Mouse (Mus musculus) midbrain, embryonic 14.5 days (tissue): ENCODE results near the gene Klhdc1. TPM values are rescaled to one million over a fixed set of nuclear protein-coding genes. Genes with fewer than 3 reads are reported as not detected.

Experiments used
- ATAC-seq: fragments of 200-750 bp; cut with Nextera tagmentation; 2 replicates; pipeline ENCODE4 v1.8.0; 2017; ENCODE audit warnings: moderate number of reproducible peaks, moderate library complexity; ENCODE audit not compliant: low FRiP score, low TSS enrichment
- DNase-seq: peaks from one replicate; pipeline ENCODE4 v3.0.0-alpha.2; 2015
- H3K27ac ChIP-seq: fragments of 300-500 bp; sonication (generic); replicated peaks from 2 replicates; pipeline ENCODE4 v1.5.1; 2014; ENCODE audit warnings: mild to moderate bottlenecking, low read depth, low read length, moderate library complexity
- H3K27me3 ChIP-seq: fragments of 300-500 bp; sonication (generic); 2 replicates; pipeline ENCODE4 v1.6.1; 2014; ENCODE audit warnings: low read length, control low read depth, mixed read lengths; ENCODE audit not compliant: control insufficient read depth, insufficient read depth
- H3K36me3 ChIP-seq: fragments of 300-500 bp; sonication (generic); 2 replicates; pipeline ENCODE4 v1.6.1; 2014; ENCODE audit warnings: low read length, control low read depth; ENCODE audit not compliant: control insufficient read depth, insufficient read depth
- H3K4me1 ChIP-seq: fragments of 300-500 bp; sonication (generic); 2 replicates; pipeline ENCODE4 v1.6.1; 2014; ENCODE audit warnings: mild to moderate bottlenecking, antibody characterized with exemption, low read length, control low read depth; ENCODE audit not compliant: control insufficient read depth, insufficient read depth
- H3K4me2 ChIP-seq: fragments of 300-500 bp; sonication (generic); 2 replicates; pipeline ENCODE4 v1.6.1; 2014; ENCODE audit warnings: mild to moderate bottlenecking, low read length, moderate library complexity
- H3K4me3 ChIP-seq: fragments of 300-500 bp; sonication (generic); replicated peaks from 2 replicates; pipeline ENCODE4 v1.5.1; 2014; ENCODE audit warnings: low read depth, low read length
- H3K9ac ChIP-seq: fragments of 300-500 bp; sonication (generic); replicated peaks from 2 replicates; pipeline ENCODE4 v1.6.1; 2014; ENCODE audit warnings: mild to moderate bottlenecking, low read length, moderate library complexity
- H3K9me3 ChIP-seq: fragments of 300-500 bp; sonication (generic); 2 replicates; pipeline ENCODE4 v1.6.1; 2016; ENCODE audit warnings: low read length, control low read depth, mixed read lengths; ENCODE audit not compliant: control insufficient read depth
- WGBS: fragments of 180-500 bp; shearing (Covaris S2); extraction: QIAGEN DNeasy Blood & Tissue Kit; methylation state at CpG from one replicate; pipeline ENCODE4 v1.1.7; 2014; 5-methylcytosine and 5-hydroxymethylcytosine counted together
- polyA plus RNA-seq: library from polyadenylated mRNA; unstranded; fragments of >200 nt; fragmentation: Nextera tagmentation; extraction: Ambion mirVana; gene quantifications from 2 replicates; pipeline ENCODE4 v1.2.1, GENCODE M21; 2014

Gene Klhdc1
- polyA plus RNA-seq, result 17.5 and 18.5 TPM in 2 replicates

GRCm38 (mm10) chr12:69240876-69241275 lies at the start of gene Klhdc1:
TSS of gene Klhdc1 (plus strand) at chr12:69241176.
- H3K9ac ChIP-seq, result peak within 1 kb of the TSS; percentile 82
- H3K4me2 ChIP-seq, result peak within 1 kb of the TSS; percentile 68
- WGBS, result 70% methylated on average over 6 of the region's 6 CpGs
- no peaks in the 10 kb centered on the region for H3K4me1 ChIP-seq
- no peaks in the 10 kb centered on the region for H3K36me3 ChIP-seq
- no peaks in the 10 kb centered on the region for H3K9me3 ChIP-seq
- H3K27ac ChIP-seq, result peak within 1 kb of the TSS; percentile 86
- H3K27me3 ChIP-seq, result no peaks in the 10 kb centered on the region
- DNase-seq (no peak), ATAC-seq (no peak)
- peak within 1 kb of the TSS; percentile 66 for H3K4me3 ChIP-seq

DNA sequence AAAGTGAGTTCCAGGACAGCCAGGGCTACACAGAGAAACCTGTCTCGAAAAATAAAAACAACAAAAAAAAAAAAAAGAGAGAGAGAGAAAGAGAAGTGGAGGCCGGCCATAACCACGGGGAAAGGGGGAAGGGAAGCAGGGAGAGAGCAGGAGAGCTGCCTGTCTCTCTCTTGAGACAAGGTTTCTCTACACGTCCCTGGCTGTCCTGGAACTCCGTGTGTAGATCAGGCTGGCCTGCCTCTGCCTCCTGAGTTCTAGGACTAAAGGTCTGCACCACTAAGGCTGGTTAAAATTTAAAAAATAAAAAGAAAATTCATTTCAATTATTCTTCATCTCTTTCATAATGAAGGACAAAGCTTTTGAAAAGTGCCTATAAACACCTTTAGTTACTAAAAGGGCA lies 49.6 kb upstream of the Klhdc1 start:
- H3K4me3 ChIP-seq, result no peak overlapping the region
- peaks cover 14% of the 10 kb centered on the region for H3K4me1 ChIP-seq
- H3K9ac ChIP-seq, result no peak overlapping the region
- DNase-seq, result no peak
- ATAC-seq, result no peak
- peaks cover 21% of the 10 kb centered on the region for H3K36me3 ChIP-seq
- WGBS, result 95% methylated on average over 5 of the region's 5 CpGs
- no peak overlapping the region for H3K27ac ChIP-seq
- H3K4me2 ChIP-seq, result no peak overlapping the region
- H3K9me3 ChIP-seq, result no peaks in the 10 kb centered on the region
- no peaks in the 10 kb centered on the region for H3K27me3 ChIP-seq

GRCm38 (mm10) chr12:69192637-69193036 lies 48.3 kb upstream of the Klhdc1 start:
- Histone ChIP-seq H3K4me2 (no peak overlapping the region), H3K27me3 (no peaks in the 10 kb centered on the region), H3K27ac (no peak overlapping the region), H3K36me3 (peaks cover 21% of the 10 kb centered on the region), H3K4me3 (no peak overlapping the region), H3K9ac (no peak overlapping the region), H3K4me1 (peaks cover 13% of the 10 kb centered on the region), H3K9me3 (no peaks in the 10 kb centered on the region)
- WGBS, result 92% methylated on average over 2 of the region's 2 CpGs
- ATAC-seq (no peak), DNase-seq (no peak)

- H3K9me3 ChIP-seq, result no peaks in the 10 kb centered on the region
- WGBS, result under 1% methylated on average over 75 of the region's 75 CpGs
- peak within 1 kb of the TSS; percentile 95 for H3K4me2 ChIP-seq
- H3K36me3 ChIP-seq, result peaks cover 4% of the 10 kb centered on the region
- ATAC-seq (peak; percentile 87), DNase-seq (peak; percentile 93)
- peak within 1 kb of the TSS; percentile 95 for H3K4me3 ChIP-seq
- peak within 1 kb of the TSS; percentile 82 for H3K9ac ChIP-seq
- peaks cover 21% of the 10 kb centered on the region for H3K4me1 ChIP-seq
- peak within 1 kb of the TSS; percentile 93 for H3K27ac ChIP-seq
- no peaks in the 10 kb centered on the region for H3K27me3 ChIP-seq
Measured at GRCm38 (mm10) chr12:69196444-69197377, 44.3 kb upstream of the Klhdc1 start, which contains the start of gene Gm49383. TSS of gene Gm49383 (minus strand) at chr12:69197104.

GRCm38 (mm10) chr12:69197378-69198163 lies 43.4 kb upstream of the Klhdc1 start:
- Histone ChIP-seq H3K4me1 (peaks cover 21% of the 10 kb centered on the region), H3K9me3 (no peaks in the 10 kb centered on the region), H3K27ac (peak overlapping the region; percentile 93), H3K9ac (peak overlapping the region; percentile 82), H3K4me3 (peak overlapping the region; percentile 95), H3K36me3 (peaks cover 7% of the 10 kb centered on the region), H3K27me3 (no peaks in the 10 kb centered on the region), H3K4me2 (peak overlapping the region; percentile 95)
- DNase-seq, result peak; percentile 62
- under 1% methylated on average over 94 of the region's 94 CpGs for WGBS
- ATAC-seq, result peak; percentile 75

DNA sequence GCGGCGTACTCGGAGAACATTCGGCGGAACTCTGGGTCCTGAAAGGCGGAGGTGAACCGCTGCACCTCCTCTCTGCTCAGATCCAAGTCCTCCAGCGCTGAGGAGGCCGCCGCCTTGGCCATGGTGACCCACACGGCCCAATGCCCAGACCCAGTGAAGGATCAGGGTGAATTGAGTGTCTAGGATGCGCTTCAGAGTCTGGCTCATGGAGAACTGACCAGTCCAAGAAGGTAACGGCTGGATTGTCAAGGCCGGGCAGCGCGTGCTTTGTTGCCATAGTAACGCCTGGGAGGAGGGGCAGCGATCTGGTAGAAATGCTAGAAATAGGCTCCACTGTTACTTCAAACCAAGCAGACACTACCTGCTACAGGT lies 42.8 kb upstream of the Klhdc1 start, which contains the start of gene Dnaaf2:
Gene Dnaaf2 (minus strand): TSS at position 266 of the 372 bp plus-strand sequence.
- H3K27ac ChIP-seq, result peak within 1 kb of the TSS; percentile 93
- WGBS, result under 1% methylated on average over 18 of the region's 18 CpGs

DNA sequence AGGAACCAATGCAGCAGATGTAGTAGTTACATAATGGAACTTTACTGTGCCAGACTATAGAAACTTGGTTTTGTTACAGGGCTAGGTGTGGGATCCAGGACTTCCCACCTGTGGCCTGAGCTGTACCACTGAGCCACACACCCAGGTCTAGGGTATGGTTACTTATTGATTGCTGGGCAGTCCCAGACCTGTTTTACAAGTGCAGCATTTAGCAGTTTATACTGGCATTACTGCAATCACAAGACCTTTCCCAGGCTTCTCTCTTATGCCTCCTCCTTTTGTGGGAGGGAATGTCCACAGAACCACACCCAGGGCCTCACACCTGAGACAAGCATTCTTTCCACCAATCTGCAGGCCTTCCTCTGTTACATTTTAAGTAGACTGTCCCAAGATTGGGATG lies 42.0 kb upstream of the Klhdc1 start:
- Histone ChIP-seq H3K9ac (no peak overlapping the region; the same call in 1 of the 2 replicates), H3K4me2 (peak overlapping the region; percentile 95)
- no peak for DNase-seq

More for the DNA sequence above, 42.8 kb upstream of the Klhdc1 start, which contains the start of gene Dnaaf2:
- peak within 1 kb of the TSS; percentile 95 for H3K4me3 ChIP-seq
- H3K9me3 ChIP-seq, result no peaks in the 10 kb centered on the region
- DNase-seq, result peak; percentile 82
- peaks cover 21% of the 10 kb centered on the region for H3K4me1 ChIP-seq
- peaks cover 7% of the 10 kb centered on the region for H3K36me3 ChIP-seq
- peak; percentile 28 for ATAC-seq
- no peaks in the 10 kb centered on the region for H3K27me3 ChIP-seq
- peak within 1 kb of the TSS; percentile 95 for H3K4me2 ChIP-seq
- H3K9ac ChIP-seq, result peak within 1 kb of the TSS; percentile 82

GRCm38 (mm10) chr12:69204052-69204833 lies 36.7 kb upstream of the Klhdc1 start, which contains the start of gene Gm49384:
TSS of gene Gm49384 (minus strand) at chr12:69204267.
- Histone ChIP-seq H3K27me3 (no peaks in the 10 kb centered on the region), H3K9ac (no peak within 1 kb of the TSS), H3K4me1 (peaks cover 2% of the 10 kb centered on the region; the same call in 1 of the 2 replicates), H3K4me3 (no peak within 1 kb of the TSS), H3K4me2 (peak within 1 kb of the TSS; percentile 24; the same call in 1 of the 2 replicates), H3K9me3 (no peaks in the 10 kb centered on the region), H3K36me3 (peaks cover 7% of the 10 kb centered on the region), H3K27ac (no peak within 1 kb of the TSS)
- no peak for ATAC-seq
- peak; percentile 79 for DNase-seq
- WGBS, result 67% methylated on average over 16 of the region's 16 CpGs

More for the DNA sequence above, 42.0 kb upstream of the Klhdc1 start:
- Histone ChIP-seq H3K4me1 (peaks cover 23% of the 10 kb centered on the region), H3K36me3 (peaks cover 7% of the 10 kb centered on the region), H3K27me3 (no peaks in the 10 kb centered on the region), H3K27ac (no peak overlapping the region), H3K4me3 (no peak overlapping the region), H3K9me3 (no peaks in the 10 kb centered on the region)
- no peak for ATAC-seq
